In the genomic region with DNA sequence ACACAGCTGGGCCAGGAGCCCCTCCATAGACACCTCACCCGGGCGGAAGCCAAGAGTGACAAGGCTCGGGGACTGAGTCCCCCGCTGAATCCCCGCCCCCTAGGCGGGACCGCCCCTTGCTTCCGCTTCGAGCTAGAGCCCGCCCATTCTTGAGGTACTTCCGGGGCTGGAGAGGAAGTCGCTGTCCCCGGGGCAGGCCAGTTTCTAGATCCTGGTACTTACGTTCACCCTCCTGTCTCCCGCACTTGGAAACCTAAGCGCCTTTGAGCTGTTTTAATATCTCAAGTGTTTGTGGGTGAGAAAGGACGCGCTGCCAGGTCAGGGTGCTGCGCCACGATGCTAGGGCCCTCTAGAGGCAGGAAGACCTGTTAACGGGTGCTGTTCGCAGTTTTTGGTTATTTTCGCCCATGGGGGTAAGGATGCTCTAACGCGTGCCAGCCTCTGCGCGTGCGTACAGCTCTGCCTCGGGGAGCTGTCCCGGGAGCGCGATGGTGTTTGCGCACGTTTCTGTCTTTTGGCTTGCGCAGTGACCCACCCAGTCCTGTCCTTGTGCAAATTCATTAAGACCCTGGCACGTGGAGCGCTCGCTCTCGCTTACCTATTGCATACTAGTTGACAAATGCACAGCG, we compare ENCODE assay signal across 8 mouse cellular contexts. TPM values are rescaled to one million over a fixed set of nuclear protein-coding genes. Genes with fewer than 3 reads are reported as not detected.
A peak's percentile ranks its signal among the peaks of the same experiment; 100 is the strongest.
DNase-seq lines count a peak whose midpoint lies in the region; ATAC-seq lines count a peak whose summit lies in the region.

A gene (minus strand): TSS at position 447 of the 629 bp plus-strand sequence.

- H3K27ac ChIP-seq in hindbrain, embryonic 14.5 days: peak within 1 kb of the TSS; percentile 94

- H3K27me3 ChIP-seq in hindbrain, embryonic 14.5 days (ENCODE audit: control insufficient read depth, insufficient read depth, low read length): no peaks in the 10 kb centered on the region

- peaks cover 9% of the 10 kb centered on the region; the same call in 1 of the 2 replicates for H3K4me1 ChIP-seq in hindbrain, embryonic 14.5 days (replicated peaks; ENCODE audit: control insufficient read depth, insufficient read depth, low read length)

- WGBS in hindbrain, embryonic 14.5 days: under 1% methylated on average over 40 of the region's 40 CpGs

- H3K9me3 ChIP-seq in hindbrain, embryonic 14.5 days (ENCODE audit: control insufficient read depth, low read length): no peaks in the 10 kb centered on the region

- peak; percentile 99 for ATAC-seq in hindbrain, embryonic 14.5 days (ENCODE audit: low FRiP score)

- peak within 1 kb of the TSS; percentile 79 for H3K4me3 ChIP-seq in hindbrain, embryonic 14.5 days (replicated peaks; ENCODE audit: low read length)

- H3K9ac ChIP-seq in hindbrain, embryonic 14.5 days: peak within 1 kb of the TSS; percentile 89

- peaks cover 5% of the 10 kb centered on the region; the same call in 1 of the 2 replicates for H3K36me3 ChIP-seq in hindbrain, embryonic 14.5 days (replicated peaks; ENCODE audit: control insufficient read depth, insufficient read depth)

- peak; percentile 98 for DNase-seq in R1 (ENCODE audit: low read depth, low spot score)
- DNase-seq in cerebellum, postnatal 25 days: peak; percentile 96 to 97
- DNase-seq in frontal cortex, postnatal 25 days (ENCODE audit: low spot score in 2 of 2): peak; percentile 80 to 87
- DNase-seq in hindbrain, embryonic 14.5 days (ENCODE audit: low spot score): peak; percentile 96
- DNase-seq in layer of hippocampus, postnatal 36 days: peak; percentile 96
- DNase-seq in lung, postnatal 36 days: peak; percentile 97
- peak; percentile 98 for DNase-seq in retina, postnatal 1 day
- DNase-seq in urinary bladder, adult 18-20 months (ENCODE audit: low spot score in 2 of 2): peak; percentile 95 to 97

- peak within 1 kb of the TSS; percentile 89 for H3K4me2 ChIP-seq in hindbrain, embryonic 14.5 days (replicated peaks)

RNA-seq across cellular contexts. Expression of the gene that starts here (rescaled TPM):
- 8.2 and 9.3 TPM in 2 replicates for polyA plus RNA-seq in hindbrain, embryonic 14.5 days (2014; fragmentation: Nextera tagmentation; extraction: Ambion mirVana)
- 1 to 10 TPM; 8.2 to 9.0 TPM for total RNA-seq in layer of hippocampus, postnatal 36 days (2021)

Comparison
In these comparisons a context has a peak if more than half of its experiments do, and no peak if none do; other contexts are left out.
1. Peak in every context shown above with its lines: DNase-seq, ATAC-seq, H3K4me3 ChIP-seq and H3K27ac ChIP-seq.